In genomic region chr6:136672467-136672866, GRCm38 (mm10) we compare ENCODE assay signal across 9 mouse cellular contexts. TPM values are rescaled to one million over a fixed set of nuclear protein-coding genes. Genes with fewer than 3 reads are reported as not detected.
A peak's percentile ranks its signal among the peaks of the same experiment; 100 is the strongest.
DNase-seq lines count a peak whose midpoint lies in the region; ATAC-seq lines count a peak whose summit lies in the region.
"Had no signal": no experiment of that assay in that cellular context is flagged by ENCODE, and none has a peak within 500 bp of the region (broad histone marks: within the 10 kb centered on the region; RNA-seq: fewer than 3 reads in every experiment).

No protein-coding gene starts in this region.

- H3K9ac ChIP-seq in embryonic facial prominence, embryonic 11.5 days (replicated peaks; ENCODE audit: low read length) = no peak overlapping the region

- H3K27ac ChIP-seq in embryonic facial prominence, embryonic 11.5 days (replicated peaks; ENCODE audit: low read depth, low read length) = no peak overlapping the region
- no peak overlapping the region for H3K27ac ChIP-seq in embryonic facial prominence, embryonic 10.5 days (replicated peaks)

- H3K27me3 ChIP-seq in embryonic facial prominence, embryonic 11.5 days (ENCODE audit: control insufficient read depth, insufficient read depth, low read length) = no peaks in the 10 kb centered on the region
- no peaks in the 10 kb centered on the region for H3K27me3 ChIP-seq in embryonic facial prominence, embryonic 10.5 days (replicated peaks; ENCODE audit: low read depth, poor library complexity, severe bottlenecking)

- WGBS in embryonic facial prominence, embryonic 11.5 days = 74% methylated on average over 7 of the region's 7 CpGs
- 82% methylated on average over 7 of the region's 7 CpGs for WGBS in embryonic facial prominence, embryonic 10.5 days

- no peaks in the 10 kb centered on the region for H3K9me3 ChIP-seq in embryonic facial prominence, embryonic 11.5 days (replicated peaks; ENCODE audit: control insufficient read depth, low read length)
- H3K9me3 ChIP-seq in embryonic facial prominence, embryonic 10.5 days = peaks cover 5% of the 10 kb centered on the region; the same call in 1 of the 2 replicates

- no peaks in the 10 kb centered on the region for H3K4me1 ChIP-seq in embryonic facial prominence, embryonic 11.5 days (ENCODE audit: control insufficient read depth, insufficient read depth, low read length)
- H3K4me1 ChIP-seq in embryonic facial prominence, embryonic 10.5 days = peaks cover 5% of the 10 kb centered on the region; the same call in 1 of the 2 replicates

- no peaks in the 10 kb centered on the region for H3K36me3 ChIP-seq in embryonic facial prominence, embryonic 11.5 days (replicated peaks; ENCODE audit: control insufficient read depth, insufficient read depth, low read depth, low read length)
- H3K36me3 ChIP-seq in embryonic facial prominence, embryonic 10.5 days (replicated peaks) = no peaks in the 10 kb centered on the region

- no peak overlapping the region for H3K4me2 ChIP-seq in embryonic facial prominence, embryonic 11.5 days (ENCODE audit: low read depth, low read length)

- peak; percentile 7 for DNase-seq in embryonic facial prominence, embryonic 11.5 days (ENCODE audit: low spot score)
- DNase-seq in embryonic facial prominence, embryonic 10.5 days (ENCODE audit: low spot score) = no peak
- DNase-seq in adrenal gland, adult 8-10 months = peak; percentile 43
- peak; percentile 55 for DNase-seq in gastrocnemius, postnatal 25 days
- DNase-seq in kidney, postnatal 4 days = peak; percentile 66 to 71
- DNase-seq in lung, postnatal 4 days = peak; percentile 61 to 80
- DNase-seq in cerebellum, postnatal 14 days = no peak

- H3K4me3 ChIP-seq in embryonic facial prominence, embryonic 11.5 days (ENCODE audit: low read depth, low read length) = no peak overlapping the region
- no peak overlapping the region for H3K4me3 ChIP-seq in embryonic facial prominence, embryonic 10.5 days
- H3K4me3 ChIP-seq: erythroblast, embryonic 14.5 days had no signal

- ATAC-seq in embryonic facial prominence, embryonic 11.5 days (replicated peaks; ENCODE audit: insufficient number of reproducible peaks, low FRiP score, low TSS enrichment, low read depth) = no peak
- ATAC-seq in granulocyte monocyte progenitor cell, adult 5-6 weeks (replicated peaks; ENCODE audit: poor library complexity, severe bottlenecking) = no peak

RNA-seq across cellular contexts. Expression of gene Plbd1, which starts 10.7 kb away (rescaled TPM):
- polyA plus RNA-seq in embryonic facial prominence, embryonic 11.5 days (2014; fragmentation: Nextera tagmentation; extraction: Ambion mirVana) = 1.9 and 2.5 TPM in 2 replicates
- polyA plus RNA-seq in embryonic facial prominence, embryonic 10.5 days (2016; fragmentation: Nextera tagmentation; extraction: Ambion mirVana) = 1.9 and 2.6 TPM in 2 replicates
- 10 to 100 TPM in 3 of 4 experiments, 1 to 10 TPM in 1; 7.6 to 20.9 (median 15.8) TPM for total RNA-seq in adrenal gland, adult 8-10 months (2022)
- 10 to 100 TPM; 18.3 to 18.8 TPM for total RNA-seq in gastrocnemius, postnatal 25 days (2021)
- 0.79 and 3.6 TPM in 2 replicates for total RNA-seq in granulocyte monocyte progenitor cell, adult 5-6 weeks (2014; fragmentation: Nextera tagmentation)
- total RNA-seq in granulocyte monocyte progenitor cell, adult 5-6 weeks (2017) = 5.1 and 7.7 TPM in 2 replicates

Comparison
In these comparisons a context has a peak if more than half of its experiments do, and no peak if none do; other contexts are left out.
1. DNase-seq: peak in embryonic facial prominence, embryonic 11.5 days (single experiment), adrenal gland, adult 8-10 months (single experiment), gastrocnemius, postnatal 25 days (single experiment), kidney, postnatal 4 days (2 of 2) and lung, postnatal 4 days (2 of 2); none in embryonic facial prominence, embryonic 10.5 days (single experiment) and cerebellum, postnatal 14 days (0 of 2).